Mouse (Mus musculus) lung, adult 2 months (tissue): Measurements from ENCODE around the gene Tectb.

ENCODE experiments used
- CTCF ChIP-seq: fragments of 200-500 bp; IDR thresholded peaks from 2 replicates; pipeline ENCODE4 v1.5.1; 2011; ENCODE audit warnings: mild to moderate bottlenecking, low read length, control low read depth; ENCODE audit not compliant: insufficient read depth
- POLR2A ChIP-seq: fragments of 200-500 bp; IDR thresholded peaks from 2 replicates; pipeline ENCODE4 v1.6.1; 2011; ENCODE audit warnings: low read depth, mild to moderate bottlenecking, control low read depth, low read length, borderline replicate concordance; ENCODE audit errors: extremely low read depth

- TF ChIP-seq CTCF (no peak), POLR2A (no peak)
Observed at GRCm38 (mm10) chr19:55207746-55208538, 27.4 kb downstream of the Tectb start.
